8 mouse cellular contexts compared by ENCODE assay signal in genomic region chr6:95718031-95718968, GRCm38 (mm10). TPM values are rescaled to one million over a fixed set of nuclear protein-coding genes. Genes with fewer than 3 reads are reported as not detected.
DNase-seq lines count a peak whose midpoint lies in the region; ATAC-seq lines count a peak whose summit lies in the region.

TSS of gene Suclg2 (minus strand) at chr6:95718800.

- WGBS in heart, embryonic 11.5 days (ENCODE audit: insufficient replicate concordance), result under 1% methylated on average over 62 of the region's 74 CpGs
- under 1% methylated on average over 62 of the region's 74 CpGs for WGBS in kidney, embryonic 16.5 days
- under 1% methylated on average over 69 of the region's 74 CpGs for WGBS in liver, embryonic 12.5 days (ENCODE audit: insufficient replicate concordance)
- under 1% methylated on average over 67 of the region's 74 CpGs for WGBS in stomach, embryonic 14.5 days

- H3K27ac ChIP-seq in heart, embryonic 11.5 days (ENCODE audit: low read depth, low read length), result peak within 1 kb of the TSS; percentile 66; the same call in 1 of the 2 replicates
- H3K27ac ChIP-seq in kidney, embryonic 16.5 days (ENCODE audit: low read length), result peak within 1 kb of the TSS; percentile 85
- peak within 1 kb of the TSS; percentile 63 for H3K27ac ChIP-seq in liver, embryonic 12.5 days
- peak within 1 kb of the TSS; percentile 68 for H3K27ac ChIP-seq in stomach, embryonic 14.5 days (ENCODE audit: low read length)

- H3K36me3 ChIP-seq in erythroblast, embryonic 14.5 days (ENCODE audit: control insufficient read depth), result no peaks in the 10 kb centered on the region; the same call in 1 of the 2 replicates
- H3K36me3 ChIP-seq in heart, embryonic 11.5 days (ENCODE audit: control insufficient read depth, insufficient read depth, low read length), result no peaks in the 10 kb centered on the region
- H3K36me3 ChIP-seq in kidney, embryonic 16.5 days (ENCODE audit: insufficient read depth, low read length), result no peaks in the 10 kb centered on the region
- H3K36me3 ChIP-seq in liver, embryonic 12.5 days, result no peaks in the 10 kb centered on the region
- no peaks in the 10 kb centered on the region for H3K36me3 ChIP-seq in stomach, embryonic 14.5 days (ENCODE audit: control insufficient read depth, insufficient read depth, low read length)

- H3K4me2 ChIP-seq in heart, embryonic 11.5 days, result peak within 1 kb of the TSS; percentile 94
- H3K4me2 ChIP-seq in kidney, embryonic 16.5 days (replicated peaks; ENCODE audit: low read depth, low read length), result peak within 1 kb of the TSS; percentile 96
- H3K4me2 ChIP-seq in liver, embryonic 12.5 days, result peak within 1 kb of the TSS; percentile 94
- H3K4me2 ChIP-seq in stomach, embryonic 14.5 days (replicated peaks; ENCODE audit: low read depth, low read length), result peak within 1 kb of the TSS; percentile 93

- H3K4me1 ChIP-seq in erythroblast, embryonic 14.5 days (ENCODE audit: control insufficient read depth), result peaks cover 35% of the 10 kb centered on the region
- H3K4me1 ChIP-seq in heart, embryonic 11.5 days (ENCODE audit: control insufficient read depth, insufficient read depth, low read length), result peaks cover 8% of the 10 kb centered on the region
- H3K4me1 ChIP-seq in kidney, embryonic 16.5 days (ENCODE audit: insufficient read depth, low read length), result peaks cover 48% of the 10 kb centered on the region
- H3K4me1 ChIP-seq in liver, embryonic 12.5 days, result peaks cover 44% of the 10 kb centered on the region
- H3K4me1 ChIP-seq in stomach, embryonic 14.5 days (ENCODE audit: control insufficient read depth, insufficient read depth, low read length), result no peaks in the 10 kb centered on the region; the same call in 1 of the 2 replicates

- peak within 1 kb of the TSS; percentile 90 for H3K4me3 ChIP-seq in erythroblast, embryonic 14.5 days (replicated peaks)
- H3K4me3 ChIP-seq in heart, embryonic 11.5 days (ENCODE audit: low read depth, low read length), result peak within 1 kb of the TSS; percentile 93
- peak within 1 kb of the TSS; percentile 87 for H3K4me3 ChIP-seq in kidney, embryonic 16.5 days (ENCODE audit: low read length)
- H3K4me3 ChIP-seq in liver, embryonic 12.5 days, result peak within 1 kb of the TSS; percentile 86
- H3K4me3 ChIP-seq in stomach, embryonic 14.5 days (ENCODE audit: low read depth, low read length), result peak within 1 kb of the TSS; percentile 62

- H3K27me3 ChIP-seq in erythroblast, embryonic 14.5 days (ENCODE audit: control insufficient read depth), result no peaks in the 10 kb centered on the region
- no peaks in the 10 kb centered on the region for H3K27me3 ChIP-seq in heart, embryonic 11.5 days (ENCODE audit: control insufficient read depth, insufficient read depth, low read length)
- no peaks in the 10 kb centered on the region for H3K27me3 ChIP-seq in kidney, embryonic 16.5 days (ENCODE audit: insufficient read depth, low read length)
- no peaks in the 10 kb centered on the region for H3K27me3 ChIP-seq in liver, embryonic 12.5 days (replicated peaks)
- H3K27me3 ChIP-seq in stomach, embryonic 14.5 days (ENCODE audit: control insufficient read depth, insufficient read depth, low read length), result no peaks in the 10 kb centered on the region

- DNase-seq in brain, embryonic 18.5 days (ENCODE audit: low read depth, low spot score), result peak; percentile 49
- DNase-seq in naive thymus-derived CD4-positive, alpha-beta T cell, adult 2 months (ENCODE audit: low read depth), result peak; percentile 88

- H3K9me3 ChIP-seq in erythroblast, embryonic 14.5 days (ENCODE audit: control insufficient read depth, low read length), result no peaks in the 10 kb centered on the region
- no peaks in the 10 kb centered on the region for H3K9me3 ChIP-seq in heart, embryonic 11.5 days (replicated peaks; ENCODE audit: control insufficient read depth, low read length)
- 0 out of 2 replicates have a peak, but pooled peaks cover 4% of the 10 kb centered on the region for H3K9me3 ChIP-seq in kidney, embryonic 16.5 days (ENCODE audit: low read length)
- H3K9me3 ChIP-seq in liver, embryonic 12.5 days (replicated peaks), result no peaks in the 10 kb centered on the region
- no peaks in the 10 kb centered on the region for H3K9me3 ChIP-seq in stomach, embryonic 14.5 days (ENCODE audit: control insufficient read depth, low read depth, low read length)

- peak within 1 kb of the TSS; percentile 97 for H3K9ac ChIP-seq in heart, embryonic 11.5 days (ENCODE audit: low read depth, low read length)
- H3K9ac ChIP-seq in kidney, embryonic 16.5 days (replicated peaks; ENCODE audit: low read length), result peak within 1 kb of the TSS; percentile 97
- peak within 1 kb of the TSS; percentile 90 for H3K9ac ChIP-seq in liver, embryonic 12.5 days
- H3K9ac ChIP-seq in stomach, embryonic 14.5 days (replicated peaks; ENCODE audit: low read depth, low read length), result peak within 1 kb of the TSS; percentile 74

- peak; percentile 87 for ATAC-seq in CD4-positive, CD25-positive, alpha-beta regulatory T cell, adult 4 months
- ATAC-seq in heart, embryonic 11.5 days (replicated peaks; ENCODE audit: insufficient number of reproducible peaks, low FRiP score, low TSS enrichment), result peak; percentile 92
- ATAC-seq in kidney, embryonic 16.5 days (ENCODE audit: low FRiP score, low TSS enrichment), result peak; percentile 91
- ATAC-seq in liver, embryonic 12.5 days, result peak; percentile 94
- ATAC-seq in stomach, embryonic 14.5 days (ENCODE audit: insufficient number of reproducible peaks, insufficient read depth, low FRiP score, low read depth), result peak; percentile 92

RNA-seq across cellular contexts. Expression of gene Suclg2, which starts in this region (rescaled TPM):
- 10 to 100 TPM; 41.2 to 50.3 TPM for polyA plus RNA-seq in CD4-positive, CD25-positive, alpha-beta regulatory T cell, adult 4 months (2017; shearing (Covaris generic))
- 0.82 and 1.0 TPM in 2 replicates for polyA plus RNA-seq in erythroblast, embryonic 14.5 days (2012)
- 90.5 and 101 TPM in 2 replicates for polyA plus RNA-seq in heart, embryonic 11.5 days (2014; fragmentation: Nextera tagmentation; extraction: Ambion mirVana)
- 121 and 128 TPM in 2 replicates for polyA plus RNA-seq in kidney, embryonic 16.5 days (2015; fragmentation: Nextera tagmentation; extraction: Ambion mirVana)
- 47.7 and 49.0 TPM in 2 replicates for polyA plus RNA-seq in liver, embryonic 12.5 days (2016; fragmentation: Nextera tagmentation; extraction: Ambion mirVana)
- 92.4 and 94.8 TPM in 2 replicates for polyA plus RNA-seq in stomach, embryonic 14.5 days (2014; fragmentation: Nextera tagmentation; extraction: Ambion mirVana)

Comparison
In these comparisons a context has a peak if more than half of its experiments do, and no peak if none do; other contexts are left out.
1. Peak in every context shown above with its lines: DNase-seq, ATAC-seq, H3K4me3 ChIP-seq and H3K27ac ChIP-seq.
2. RNA of gene Suclg2 (polyA plus RNA-seq): 121 to 128 TPM in kidney, embryonic 16.5 days, 92.4 to 94.8 TPM in stomach, embryonic 14.5 days, 90.5 to 101 TPM in heart, embryonic 11.5 days, 41.2 to 50.3 TPM in CD4-positive, CD25-positive, alpha-beta regulatory T cell, adult 4 months and 47.7 to 49.0 TPM in liver, embryonic 12.5 days; 0.82 to 1.0 TPM in erythroblast, embryonic 14.5 days; every median in the first group is over 10 times any median in the second.